Mouse (Mus musculus) layer of hippocampus, adult 2 months (tissue): ENCODE measurements around the gene Map4k1. TPM values are rescaled to one million over a fixed set of nuclear protein-coding genes. Genes with fewer than 3 reads are reported as not detected.
A peak's percentile ranks its signal among the peaks of the same experiment; 100 is the strongest.
"Not testable (repeated sequence)": the region's sequence is repeated elsewhere in the genome, so short reads cannot be mapped to it uniquely, and the experiment has no call there.

Experiments
- DNase-seq, 2 experiments: peaks; one replicate each; pipeline ENCODE4 v3.0.0; 2022; ENCODE audit warnings: low spot score in 2 of 2
- H3K27ac ChIP-seq: fragments of 200-600 bp; 2 replicates; pipeline ENCODE4 v1.8.1; 2022
- H3K4me3 ChIP-seq: fragments of 200-600 bp; 2 replicates; pipeline ENCODE4 v1.8.1; 2022; ENCODE audit warnings: mild to moderate bottlenecking
- CTCF ChIP-seq: fragments of 200-600 bp; conservative IDR thresholded peaks from 2 replicates; pipeline ENCODE4 v1.8.1; 2022; ENCODE audit warnings: antibody characterized with exemption, mild to moderate bottlenecking, moderate library complexity
- total RNA-seq, 2 experiments: library from RNA; stranded (reverse); gene quantifications; 2 replicates each; pipeline ENCODE4 v1.2.3; 2021

Map4k1 gene
- total RNA-seq, 2 experiments from 2014 or later: 0.90 to 1.8 TPM

DNA sequence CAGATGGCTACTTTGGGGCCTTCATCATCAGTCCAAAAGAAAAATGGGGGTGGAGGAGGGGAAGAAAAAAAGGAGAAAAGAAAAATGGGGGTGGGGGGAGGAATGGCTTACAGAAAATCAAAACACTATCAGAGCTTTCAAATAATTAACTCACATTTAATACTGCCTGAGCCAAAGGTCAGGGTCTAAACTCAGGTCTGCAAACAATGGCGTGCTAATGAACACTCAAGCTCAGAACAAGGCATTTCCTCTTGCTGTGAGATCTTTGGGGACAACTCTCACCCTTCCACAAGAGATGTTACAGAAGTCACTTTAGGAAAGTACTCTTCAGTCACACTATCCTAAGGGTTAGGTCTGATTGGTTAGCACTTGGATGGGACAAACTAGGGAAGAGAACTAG lies 23.1 kb upstream of the Map4k1 start:
- H3K27ac ChIP-seq: peak overlapping the region; percentile 28; the same call in 1 of the 2 replicates
- no peak for DNase-seq
- TF ChIP-seq CTCF: no peak
- no peak overlapping the region for H3K4me3 ChIP-seq

DNA sequence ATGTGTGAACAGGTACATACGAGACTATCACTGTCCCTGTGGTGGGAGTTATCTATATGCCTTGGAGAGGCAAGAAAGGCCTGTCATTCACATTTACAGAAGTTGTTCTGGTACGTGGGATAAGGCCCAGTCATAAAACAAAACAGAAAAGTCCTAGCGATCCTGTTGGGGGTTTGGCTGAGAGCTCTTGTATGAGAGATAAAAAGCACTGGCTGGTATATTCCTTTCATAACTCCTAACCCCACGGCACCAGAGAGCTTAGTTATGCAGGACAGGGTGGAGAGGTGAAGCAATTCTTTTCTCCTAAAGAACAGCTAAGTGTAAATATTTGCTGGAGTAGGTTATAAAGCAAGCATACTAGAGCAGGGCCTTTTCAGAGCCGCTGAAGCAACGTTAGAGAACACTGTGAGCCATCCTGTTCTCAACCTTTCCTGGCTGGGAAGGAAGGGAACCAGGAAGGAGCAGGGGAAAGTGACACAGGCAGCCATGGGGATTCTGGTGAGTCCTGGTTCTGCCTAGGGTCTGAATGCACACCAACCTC lies 22.3 kb upstream of the Map4k1 start:
- H3K27ac ChIP-seq: peak overlapping the region; percentile 7; the same call in 1 of the 2 replicates

DNA sequence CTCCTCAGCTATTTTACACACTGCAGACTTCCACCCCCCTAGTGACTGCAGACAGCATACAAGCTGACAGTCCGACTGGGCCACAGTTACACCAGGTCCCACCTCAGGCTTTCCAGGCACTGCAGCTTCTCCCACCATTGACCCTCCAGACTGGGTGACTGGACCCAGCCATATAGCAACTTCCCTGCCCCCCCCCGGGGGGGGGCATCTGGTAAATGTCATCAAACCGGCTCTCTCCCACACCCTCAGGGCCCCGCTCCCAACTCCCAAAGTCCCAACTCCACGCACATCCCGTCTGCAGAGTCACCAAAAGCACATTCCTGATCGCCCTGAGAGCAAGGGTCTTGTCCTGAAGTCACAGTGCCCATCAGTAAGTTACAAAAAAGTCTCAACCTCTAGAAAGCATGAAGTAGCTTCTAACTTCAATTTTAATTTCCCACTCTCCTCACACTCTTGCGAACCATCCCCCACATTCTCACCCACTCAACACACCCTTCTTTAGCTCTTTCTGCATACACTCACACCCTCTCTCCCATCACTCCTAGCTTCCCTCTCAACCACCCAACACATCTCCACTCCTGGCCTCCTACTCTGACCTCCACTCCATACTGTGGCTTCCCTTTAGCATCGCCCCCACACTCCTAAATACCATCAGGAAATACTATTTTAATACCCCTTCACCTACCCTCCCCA lies 21.4 kb upstream of the Map4k1 start:
- Histone ChIP-seq H3K4me3 (peak overlapping the region; percentile 98), H3K27ac (peak overlapping the region; percentile 90)
- no peak for DNase-seq
- no peak for TF ChIP-seq CTCF

More for the DNA sequence above, 22.3 kb upstream of the Map4k1 start:
- DNase-seq: no peak
- peak overlapping the region; percentile 98 for H3K4me3 ChIP-seq
- no peak for TF ChIP-seq CTCF

DNA sequence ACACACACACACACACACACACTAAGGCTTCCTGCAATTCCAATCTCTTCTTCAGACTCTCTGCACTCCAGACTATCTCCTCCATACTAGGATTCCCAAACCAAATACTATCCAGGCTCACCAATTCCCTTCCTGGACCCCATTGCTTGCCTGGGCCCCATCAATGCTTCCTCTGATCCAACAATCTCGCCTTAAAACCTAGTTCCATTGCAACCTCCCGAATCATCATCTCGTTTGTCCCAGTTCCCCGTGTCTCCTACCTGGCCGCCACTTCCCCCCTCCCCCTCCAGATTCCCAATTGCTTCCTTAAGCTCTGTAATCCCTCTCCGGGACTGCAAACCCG lies 20.3 kb upstream of the Map4k1 start:
- no peak for DNase-seq
- TF ChIP-seq CTCF: no peak
- peak overlapping the region; percentile 90 for H3K27ac ChIP-seq
- peak overlapping the region; percentile 98 for H3K4me3 ChIP-seq

DNA sequence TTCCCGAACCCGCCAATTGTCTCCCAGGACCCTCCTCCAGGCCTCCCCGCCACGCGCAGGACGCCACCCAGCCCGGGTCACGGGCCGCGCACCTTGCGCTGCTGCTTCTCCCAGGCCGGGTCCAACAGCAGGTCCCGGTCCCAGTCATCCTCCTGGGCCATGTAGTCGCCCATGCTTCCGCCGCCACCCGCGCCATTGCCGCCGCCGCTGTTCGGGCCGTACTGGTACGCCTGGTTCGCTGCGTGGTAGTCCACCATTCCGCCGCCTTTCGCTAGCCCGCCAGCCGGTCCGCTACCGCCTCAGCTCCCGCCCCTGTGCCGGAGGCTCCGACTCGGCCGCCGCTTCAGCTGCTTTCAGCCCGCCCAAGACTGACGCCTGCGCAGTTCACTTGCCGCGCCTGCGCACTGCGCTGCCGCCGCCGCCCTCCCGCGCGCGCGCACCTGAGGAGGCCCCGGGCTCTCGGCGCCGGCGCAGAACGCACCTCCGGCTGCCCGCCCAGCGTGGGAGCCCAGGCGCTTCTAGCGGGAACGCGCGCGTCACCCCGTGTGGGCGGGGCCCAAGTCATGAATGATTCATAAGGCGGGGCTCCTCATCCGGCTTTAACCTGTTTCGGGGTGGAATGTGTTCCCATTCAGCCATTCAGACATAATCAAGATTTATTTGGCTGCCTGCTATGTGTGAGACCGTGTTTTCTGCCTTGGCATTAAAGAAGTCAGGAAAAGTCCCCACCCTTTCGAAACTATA lies 19.8 kb upstream of the Map4k1 start, which contains the start of gene Actn4:
Gene Actn4, minus strand, starts transcription at position 414 of the 744 bp plus-strand sequence.
- peak within 1 kb of the TSS; percentile 98 for H3K4me3 ChIP-seq
- DNase-seq: peak; percentile 98 to 99
- peak within 1 kb of the TSS; percentile 90 for H3K27ac ChIP-seq
- TF ChIP-seq CTCF: no peak

DNA sequence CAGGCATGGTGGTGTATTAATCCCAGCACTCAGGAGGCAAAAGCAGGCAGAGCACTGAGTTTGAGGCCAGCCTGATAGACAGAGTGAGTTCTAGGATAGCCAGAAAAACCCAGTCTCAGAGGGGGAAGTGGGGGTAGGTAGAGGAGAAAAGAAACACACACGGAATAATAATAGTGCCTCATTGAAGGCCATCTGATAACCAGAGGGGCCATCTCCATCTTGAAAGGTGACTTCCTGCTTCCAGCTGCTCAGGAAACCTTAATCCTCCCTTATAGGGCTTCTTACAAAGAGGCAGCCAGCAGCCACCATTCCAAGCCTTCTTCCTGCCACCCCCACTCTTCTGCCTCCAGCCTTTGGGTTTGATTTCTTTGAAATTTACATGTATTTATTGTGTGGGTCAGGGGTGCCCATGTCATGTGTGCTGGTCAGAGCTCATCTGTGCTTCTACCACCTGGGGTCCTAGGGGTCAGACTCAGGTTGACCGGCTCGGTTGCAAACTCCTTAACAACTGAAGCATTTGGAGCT lies 18.4 kb upstream of the Map4k1 start:
- Histone ChIP-seq H3K4me3 (no peak overlapping the region), H3K27ac (no peak overlapping the region)
- no peak for TF ChIP-seq CTCF
- DNase-seq: no peak

DNA sequence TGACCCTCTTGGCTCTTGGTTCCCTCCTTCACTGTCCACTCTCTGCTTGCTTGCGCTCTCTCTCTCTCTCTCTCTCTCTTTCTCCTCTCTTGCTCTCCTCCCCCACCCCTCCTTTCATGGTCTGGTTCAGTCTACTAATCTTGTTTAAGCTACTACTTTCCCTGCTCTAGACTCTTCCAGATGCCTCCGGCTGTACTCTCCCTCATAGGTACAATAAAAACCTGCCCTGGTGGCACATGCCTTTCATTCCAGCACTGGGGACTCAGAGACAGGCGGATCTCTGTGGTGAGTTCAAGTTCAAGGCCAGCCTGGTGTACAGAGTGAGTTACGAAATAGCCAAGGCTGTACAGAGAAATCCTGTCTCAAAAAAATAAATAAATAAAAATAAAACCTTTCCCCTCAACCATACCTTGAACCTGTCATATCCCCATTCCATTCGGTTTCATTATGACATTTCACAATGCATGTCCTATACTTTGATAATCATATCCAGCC lies 16.5 kb upstream of the Map4k1 start:
- no peak for TF ChIP-seq CTCF
- no peak for DNase-seq
- no peak overlapping the region for H3K4me3 ChIP-seq
- no peak overlapping the region for H3K27ac ChIP-seq

DNA sequence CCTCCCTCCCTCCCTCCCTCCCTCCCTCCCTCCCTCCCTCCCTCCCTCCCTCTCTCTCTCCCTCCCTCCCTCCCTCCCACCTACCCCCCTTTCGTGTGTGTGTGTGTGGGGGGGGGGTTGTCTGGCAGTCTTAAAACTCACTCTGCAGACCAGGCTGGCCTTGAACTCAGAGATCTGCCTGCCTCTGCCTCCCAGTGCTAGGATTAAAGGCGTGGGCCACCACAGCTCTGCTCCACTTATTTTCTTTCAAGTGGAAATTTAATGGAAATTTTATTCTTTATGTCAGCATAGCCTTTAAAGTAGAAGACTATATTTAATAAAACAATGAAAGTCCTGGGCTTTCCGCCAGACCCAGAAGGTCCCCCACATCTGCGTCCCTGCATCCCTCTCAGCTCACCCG lies 15.7 kb upstream of the Map4k1 start:
- no peak overlapping the region for H3K27ac ChIP-seq
- DNase-seq: no peak
- no peak for TF ChIP-seq CTCF
- no peak overlapping the region for H3K4me3 ChIP-seq

DNA sequence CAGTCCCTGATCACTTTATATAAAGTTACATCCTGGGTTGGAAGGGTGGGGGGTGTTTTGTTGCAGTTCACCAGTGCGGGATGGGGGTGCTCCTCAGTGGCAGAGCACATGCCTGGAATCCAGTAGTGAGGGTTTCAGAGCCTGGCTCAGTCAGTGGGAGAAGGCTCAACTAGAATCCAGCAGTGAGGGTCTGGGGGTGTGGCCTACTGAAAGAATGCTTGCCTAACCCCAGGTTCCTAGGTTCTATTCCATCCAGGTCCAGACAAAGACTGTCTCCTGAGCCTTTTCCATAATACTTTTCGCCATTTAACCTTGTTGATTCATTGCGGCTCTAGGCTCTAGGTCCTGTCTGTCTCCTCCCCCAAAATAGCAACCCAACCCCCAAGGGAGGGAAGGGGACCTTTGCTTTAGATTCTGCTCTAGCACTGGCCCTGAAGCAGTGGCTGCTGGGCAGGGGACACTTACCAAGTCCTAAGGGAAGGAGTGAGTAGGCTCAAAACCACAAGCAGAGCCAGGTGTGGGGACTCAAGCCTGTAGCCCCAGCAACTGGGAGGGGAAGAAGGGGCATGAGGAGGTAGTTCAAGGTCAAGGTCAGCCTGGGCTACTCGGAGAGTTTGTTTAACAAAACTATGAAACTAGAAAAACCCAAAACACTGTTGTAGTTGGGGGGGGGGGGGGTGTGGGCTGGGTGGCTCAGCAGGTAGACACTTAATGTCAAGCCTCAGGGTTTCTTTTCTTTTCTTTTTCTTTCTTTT lies 14.9 kb upstream of the Map4k1 start:
- DNase-seq: no peak
- no peak overlapping the region for H3K4me3 ChIP-seq
- no peak for TF ChIP-seq CTCF
- no peak overlapping the region for H3K27ac ChIP-seq

DNA sequence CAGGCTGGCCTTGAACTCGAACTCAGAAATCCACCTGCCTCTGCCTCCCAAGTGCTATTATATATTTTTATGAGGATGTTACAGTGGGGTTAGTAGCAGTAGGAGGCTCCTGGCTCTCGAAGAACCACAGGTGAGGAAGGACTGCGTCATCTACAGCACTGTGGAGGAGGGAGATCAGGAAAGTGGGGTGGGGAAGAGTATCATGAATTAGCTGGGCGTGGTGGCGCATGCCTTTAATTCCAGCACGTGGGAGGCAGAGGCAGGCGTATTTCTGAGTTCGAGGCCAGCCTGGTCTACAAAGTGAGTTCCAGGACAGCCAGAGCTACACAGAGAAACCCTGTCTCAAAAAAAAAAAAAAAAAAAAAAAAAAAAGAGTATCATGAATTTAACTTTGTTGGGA lies 13.7 kb upstream of the Map4k1 start:
- not testable (repeated sequence) for H3K27ac ChIP-seq, H3K4me3 ChIP-seq, DNase-seq

DNA sequence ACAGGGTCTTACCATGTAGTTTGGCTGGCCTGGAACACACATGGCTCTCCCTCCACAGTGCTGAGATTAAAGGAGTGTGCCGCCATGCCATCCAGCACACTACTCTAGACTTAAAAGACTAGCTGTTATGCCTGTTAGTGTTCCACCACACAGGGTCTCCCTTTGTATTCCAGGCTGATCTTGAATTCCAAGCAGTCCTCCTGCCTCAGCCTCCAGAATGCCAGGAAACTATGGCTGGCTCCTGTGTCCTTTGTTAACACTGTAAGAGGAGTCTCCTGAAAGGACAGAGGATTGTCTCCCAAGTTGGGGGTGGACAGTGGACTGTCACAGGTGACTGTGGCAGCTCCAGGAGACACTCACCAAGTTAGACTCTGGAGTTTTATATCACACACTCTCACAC lies 12.6 kb upstream of the Map4k1 start:
- TF ChIP-seq CTCF: no peak
- no peak overlapping the region for H3K27ac ChIP-seq
- H3K4me3 ChIP-seq: no peak overlapping the region
- DNase-seq: no peak

DNA sequence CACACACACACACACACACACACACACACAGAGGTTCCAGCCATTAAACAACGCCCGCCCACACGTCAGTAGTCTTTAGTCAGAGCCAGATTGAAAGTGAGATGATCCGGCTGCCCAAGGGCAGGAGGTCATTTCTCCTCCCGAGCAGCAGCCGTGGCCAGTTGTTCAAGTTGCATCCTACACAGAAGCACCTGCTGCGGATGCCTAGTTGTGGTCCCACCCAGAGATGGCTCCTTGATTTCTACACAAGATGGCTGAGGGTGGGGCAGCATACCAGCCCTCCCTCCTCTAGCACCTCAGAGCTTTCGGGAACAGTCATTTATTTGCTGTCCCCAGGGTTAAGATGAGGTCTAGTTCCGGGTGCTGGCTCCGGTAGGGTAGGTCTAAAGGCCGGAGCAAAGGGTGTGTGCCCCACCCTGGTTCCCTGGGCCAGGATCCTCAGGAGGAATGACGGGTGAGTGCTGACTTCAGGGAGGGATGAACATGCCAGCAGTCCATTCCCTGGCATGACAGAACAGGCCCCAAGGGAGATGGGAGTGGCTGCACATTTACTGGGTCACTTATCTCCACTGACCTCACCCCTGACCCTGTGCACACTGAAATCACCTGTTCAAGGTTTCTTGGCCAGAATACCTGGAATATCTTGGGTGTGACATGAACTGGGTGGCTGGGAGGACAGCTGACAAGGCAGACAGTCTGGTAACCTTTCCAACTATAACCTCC lies 12.0 kb upstream of the Map4k1 start:
- DNase-seq: no peak
- TF ChIP-seq CTCF: no peak
- Histone ChIP-seq H3K4me3 (no peak overlapping the region), H3K27ac (no peak overlapping the region)
